ENCODE assay signal across 8 mouse cellular contexts in genomic region chr7:49467861-49468260, GRCm38 (mm10).
DNase-seq lines count a peak whose midpoint lies in the region; ATAC-seq and TF ChIP-seq lines count a peak whose summit lies in the region.

No protein-coding gene starts in this region.

- no peak for TF ChIP-seq POLR2A in lung, adult 2 months (IDR thresholded peaks at IDR 0.05; ENCODE audit: borderline replicate concordance, extremely low read depth, low read depth, low read length)

- WGBS in forebrain, postnatal 0 days, result 47% methylated on average over 10 of the region's 10 CpGs
- 26% methylated on average over 10 of the region's 10 CpGs for WGBS in lung, adult 2 months
- 63% methylated on average over 10 of the region's 10 CpGs for WGBS in neural tube, embryonic 15.5 days

- TF ChIP-seq CTCF in forebrain, postnatal 0 days (IDR thresholded peaks at IDR 0.05; ENCODE audit: low read depth), result peak; percentile 85
- TF ChIP-seq CTCF in lung, adult 2 months (IDR thresholded peaks at IDR 0.05; ENCODE audit: insufficient read depth, low read length), result peak; percentile 71

- H3K4me3 ChIP-seq in forebrain, postnatal 0 days (ENCODE audit: low read depth, low read length), result no peak overlapping the region
- no peak overlapping the region for H3K4me3 ChIP-seq in lung, adult 2 months (replicated peaks; ENCODE audit: extremely low read depth, low read depth, low read length)
- H3K4me3 ChIP-seq in neural tube, embryonic 15.5 days (replicated peaks), result no peak overlapping the region

- peak; percentile 55 to 78 for DNase-seq in left cerebral cortex, postnatal 14 days (ENCODE audit: low spot score in 2 of 2)
- no peak for DNase-seq in left cerebral cortex, adult 11 months (ENCODE audit: low spot score)
- peak; percentile 84 for DNase-seq in brain, adult 2 months (ENCODE audit: low read depth, low spot score)
- peak; percentile 71 for DNase-seq in forebrain, postnatal 0 days
- peak; percentile 60 for DNase-seq in kidney, adult 18-20 months
- DNase-seq in lung, adult 2 months, result no peak
- DNase-seq in thymus, postnatal 10 days (ENCODE audit: low spot score in 2 of 2), result no peak

- H3K27me3 ChIP-seq in forebrain, postnatal 0 days (ENCODE audit: insufficient read depth, low read length), result no peaks in the 10 kb centered on the region
- H3K27me3 ChIP-seq in neural tube, embryonic 15.5 days (replicated peaks), result no peaks in the 10 kb centered on the region

- H3K9ac ChIP-seq in forebrain, postnatal 0 days, result no peak overlapping the region
- H3K9ac ChIP-seq in neural tube, embryonic 15.5 days (replicated peaks), result no peak overlapping the region

- no peaks in the 10 kb centered on the region for H3K9me3 ChIP-seq in forebrain, postnatal 0 days (ENCODE audit: low read length)
- H3K9me3 ChIP-seq in neural tube, embryonic 15.5 days (replicated peaks), result no peaks in the 10 kb centered on the region

- intact Hi-C loops in left cerebral cortex, postnatal 14 days (cut with DNase I), result loop anchor here (10.0 kb wide), 1 partner anchor 287 kb away; the partner anchor contains the start of gene Htatip2

- peaks cover 17% of the 10 kb centered on the region for H3K36me3 ChIP-seq in forebrain, postnatal 0 days (ENCODE audit: insufficient read depth)
- peaks cover 22% of the 10 kb centered on the region for H3K36me3 ChIP-seq in neural tube, embryonic 15.5 days

- H3K4me2 ChIP-seq in forebrain, postnatal 0 days (ENCODE audit: low read depth), result no peak overlapping the region
- no peak overlapping the region for H3K4me2 ChIP-seq in neural tube, embryonic 15.5 days

- H3K4me1 ChIP-seq in forebrain, postnatal 0 days (ENCODE audit: insufficient read depth), result no peaks in the 10 kb centered on the region
- no peaks in the 10 kb centered on the region for H3K4me1 ChIP-seq in lung, adult 2 months (ENCODE audit: control insufficient read depth, insufficient read depth, low read length)
- H3K4me1 ChIP-seq in neural tube, embryonic 15.5 days, result 0 out of 2 replicates have a peak, but pooled peaks cover 3% of the 10 kb centered on the region

- ATAC-seq in forebrain, postnatal 0 days, result peak; percentile 83
- ATAC-seq in neural tube, embryonic 15.5 days (ENCODE audit: low FRiP score), result peak; percentile 77; the same call in 1 of the 2 replicates

- H3K27ac ChIP-seq in forebrain, postnatal 0 days (ENCODE audit: low read depth, low read length), result no peak overlapping the region
- no peak overlapping the region; the same call in 1 of the 2 replicates for H3K27ac ChIP-seq in neural tube, embryonic 15.5 days (replicated peaks)

Comparison
In these comparisons a context has a peak if more than half of its experiments do, and no peak if none do; other contexts are left out.
1. DNase-seq: peak in left cerebral cortex, postnatal 14 days (2 of 2), brain, adult 2 months (single experiment), forebrain, postnatal 0 days (single experiment) and kidney, adult 18-20 months (single experiment); none in left cerebral cortex, adult 11 months (single experiment), lung, adult 2 months (single experiment) and thymus, postnatal 10 days (0 of 2).